Mouse (Mus musculus) Patski (cell line): ENCODE measurements around the gene Gcnt3. TPM values are rescaled to one million over a fixed set of nuclear protein-coding genes. Genes with fewer than 3 reads are reported as not detected.
A peak's percentile ranks its signal among the peaks of the same experiment; 100 is the strongest.
"Not testable (repeated sequence)": the region's sequence is repeated elsewhere in the genome, so short reads cannot be mapped to it uniquely, and the experiment has no call there.

Experiments used
- ATAC-seq: fragments of 100-300 bp; one replicate; pipeline ENCODE4 v1.8.0; 2021
- CTCF ChIA-PET: fragments of 350-600 bp; sonication (Branson Sonifier 250); formaldehyde crosslinking; loops from one replicate; lab custom pipeline; 2022; ENCODE audit warnings: inconsistent platforms; lab: Charles Lee
- POLR2A ChIA-PET: fragments of 350-600 bp; sonication (Branson Sonifier 250); formaldehyde crosslinking; loops from one replicate; lab custom pipeline; 2022; ENCODE audit warnings: antibody characterized with exemption, inconsistent platforms; lab: Charles Lee
- DNase-seq: peaks from one replicate; pipeline ENCODE4 v3.0.0-alpha.2; 2011; ENCODE audit warnings: low read depth, low spot score
- H3K27me3 ChIP-seq: fragments of 371-371 bp; one replicate; pipeline ENCODE4 v1.5.1; 2021
- CTCF ChIP-seq: fragments of 100-300 bp; IDR thresholded peaks from one replicate; pipeline ENCODE4 v1.5.1; 2021
- in situ Hi-C: fragments of 300-500 bp; cut with MboI; formaldehyde crosslinking; loops from 3 replicates; pipeline ENCODE4 v1.11.1; 2018; ENCODE audit warnings: low pct_unique_long_range_greater_than_20kb, mixed read lengths
- polyA plus RNA-seq: library from polyadenylated mRNA; unstranded; gene quantifications from one replicate; pipeline ENCODE4 v1.2.3, GENCODE M21; 2021

The Gcnt3 gene
- polyA plus RNA-seq, 1 experiment from 2014 or later = 0.17 TPM

DNA sequence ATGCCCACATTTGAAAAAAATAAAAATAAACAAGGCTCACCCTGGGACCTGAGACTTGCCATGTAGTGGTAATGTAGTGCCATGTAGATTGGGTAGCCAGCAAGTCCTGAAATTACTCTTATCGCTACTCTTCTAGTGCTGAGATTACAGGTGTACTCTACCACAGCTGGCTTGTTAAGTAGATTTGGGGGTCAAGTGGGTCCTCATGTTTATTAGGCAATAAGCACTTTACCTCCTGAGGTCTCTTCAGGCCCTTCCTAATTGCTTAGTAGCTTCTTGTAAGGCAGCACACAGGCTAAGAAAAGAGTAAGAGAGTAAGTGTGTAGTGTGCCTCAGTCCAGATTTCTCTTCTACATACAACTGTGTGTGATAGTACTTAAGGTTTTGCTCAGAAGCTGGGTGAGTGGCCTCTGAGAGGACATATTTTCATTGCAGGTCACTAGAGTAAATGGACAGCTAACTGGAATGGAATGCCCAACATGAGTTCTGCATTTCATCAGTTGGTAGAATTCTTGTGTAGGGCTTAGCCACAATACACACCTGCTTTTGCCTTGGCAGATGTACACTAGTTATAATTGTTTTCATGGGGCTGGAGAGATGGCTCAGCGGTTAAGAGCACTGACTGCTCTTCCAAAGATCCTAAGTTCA lies 12.4 kb downstream of the Gcnt3 start:
- ChIA-PET CTCF (interaction anchor here (1.2 to 4.0 kb wide), 3 partner anchors 18 to 55 kb away, joined by 3 to 14 read pairs (median 4); no protein-coding TSS in a partner anchor), POLR2A (interaction anchor here (1.0 kb wide), 1 partner anchor 12 kb away, joined by 3 read pairs; the partner anchor contains the start of gene Gtf2a2)
- no peak for TF ChIP-seq CTCF
- ATAC-seq = peak; percentile 60
- no peaks in the 10 kb centered on the region for H3K27me3 ChIP-seq
- DNase-seq = no peak
- in situ Hi-C loops = loop anchor here (5.0 kb wide), 1 partner anchor 52 kb away; no protein-coding TSS in a partner anchor

GRCm38 (mm10) chr9:70024648-70025047 lies 13.2 kb downstream of the Gcnt3 start:
- in situ Hi-C loops = loop anchor here (5.0 kb wide), 1 partner anchor 53 kb away; no protein-coding TSS in a partner anchor
- no peak for TF ChIP-seq CTCF

GRCm38 (mm10) chr9:70023615-70024014 lies 14.3 kb downstream of the Gcnt3 start:
- DNase-seq, POLR2A ChIA-PET, CTCF ChIA-PET, in situ Hi-C loops, ATAC-seq, H3K27me3 ChIP-seq: not testable (repeated sequence)

More at GRCm38 (mm10) chr9:70024648-70025047, 13.2 kb downstream of the Gcnt3 start:
- ATAC-seq (no peak), DNase-seq (no peak)
- POLR2A ChIA-PET = no interaction called here
- no peaks in the 10 kb centered on the region for H3K27me3 ChIP-seq
- CTCF ChIA-PET = interaction anchor here (1.2 to 4.0 kb wide), 2 partner anchors 19 to 56 kb away, joined by 3 to 14 read pairs; no protein-coding TSS in a partner anchor

DNA sequence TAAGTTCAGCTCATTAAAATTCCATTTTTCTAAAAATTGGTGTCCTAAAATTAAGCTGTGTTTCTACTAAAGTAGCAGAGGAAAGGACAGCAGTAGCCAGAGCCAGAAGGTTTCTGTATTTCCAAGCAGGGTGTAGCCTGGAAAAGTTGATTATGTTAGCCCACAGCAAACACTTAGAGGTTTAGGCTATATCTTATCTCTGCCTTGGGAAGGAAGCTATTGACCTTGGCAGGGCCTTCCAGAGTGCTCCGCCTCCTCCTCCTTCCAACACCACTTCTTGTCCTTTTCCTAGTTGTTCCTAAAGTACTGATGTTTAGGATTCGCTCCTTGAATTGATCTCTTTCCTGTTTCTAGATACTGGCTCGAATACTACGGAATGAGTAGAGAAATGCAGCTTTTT lies 15.8 kb downstream of the Gcnt3 start:
- no peak for TF ChIP-seq CTCF
- in situ Hi-C loops = no loop called here
- H3K27me3 ChIP-seq = no peaks in the 10 kb centered on the region
- ChIA-PET CTCF (interaction anchor here (0.8 to 5.5 kb wide), 5 partner anchors 11 to 58 kb away, joined by 3 to 41 read pairs (median 3); no protein-coding TSS in a partner anchor), POLR2A (interaction anchor here (0.6 to 1.1 kb wide), 2 partner anchors 9 to 23 kb away, joined by 3 to 4 read pairs; partner anchors contain the start of gene Gtf2a2)
- ATAC-seq (no peak), DNase-seq (no peak)

DNA sequence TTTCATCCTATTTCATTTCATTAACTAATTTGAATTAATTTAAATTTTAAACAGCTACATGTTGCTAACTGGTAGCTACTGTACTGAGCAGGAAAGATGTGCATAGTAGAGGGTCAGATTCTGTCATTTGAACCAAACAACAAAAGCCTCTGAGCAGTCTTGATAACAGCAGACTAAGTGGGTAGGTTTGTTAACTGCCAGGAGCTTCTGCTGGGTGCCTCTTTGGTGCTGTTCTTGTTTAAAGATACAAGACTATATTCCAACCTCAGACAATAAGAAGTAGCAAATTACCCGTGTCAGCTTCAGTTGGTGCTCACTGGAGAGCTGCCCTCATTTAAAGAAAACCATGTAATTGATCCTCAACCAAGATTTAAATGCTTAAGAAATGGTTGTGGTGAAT lies 16.3 kb downstream of the Gcnt3 start:
- DNase-seq (no peak), ATAC-seq (no peak)
- ChIA-PET POLR2A (interaction anchor here (0.6 to 1.1 kb wide), 2 partner anchors 9 to 23 kb away, joined by 3 to 4 read pairs; partner anchors contain the start of gene Gtf2a2), CTCF (interaction anchor here (0.8 to 5.5 kb wide), 5 partner anchors 11 to 59 kb away, joined by 3 to 41 read pairs (median 3); no protein-coding TSS in a partner anchor)
- no peaks in the 10 kb centered on the region for H3K27me3 ChIP-seq
- in situ Hi-C loops = no loop called here
- TF ChIP-seq CTCF = no peak

- no peak for ATAC-seq
- no peaks in the 10 kb centered on the region for H3K27me3 ChIP-seq
- TF ChIP-seq CTCF = peak; percentile 48
- in situ Hi-C loops = no loop called here
- POLR2A ChIA-PET = no interaction called here
- CTCF ChIA-PET = interaction anchor here (0.7 to 5.5 kb wide), 6 partner anchors 14 to 65 kb away, joined by 3 to 41 read pairs (median 9); no protein-coding TSS in a partner anchor
- peak; percentile 6 for DNase-seq
These were observed 19.0 kb downstream of the Gcnt3 start for GRCm38 (mm10) chr9:70018879-70019278.

DNA sequence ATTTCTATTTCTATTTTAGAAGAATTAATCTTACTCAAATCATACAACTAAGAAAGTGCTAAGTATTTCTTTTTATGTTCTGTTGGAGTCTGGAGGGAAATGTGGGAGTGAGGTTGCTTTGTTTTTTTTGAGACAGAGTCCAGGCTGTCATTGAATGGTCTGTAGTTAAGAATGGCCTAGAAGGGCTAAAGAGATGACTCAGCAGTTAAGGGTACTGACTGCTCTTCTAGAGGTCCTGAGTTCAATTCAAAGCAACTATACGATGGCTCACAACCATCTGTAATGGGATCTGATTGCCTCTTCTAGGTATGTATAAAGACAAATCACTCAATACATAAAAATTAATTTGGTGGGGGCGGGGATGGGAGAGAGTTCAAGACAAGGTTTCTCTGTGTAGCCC lies 22.3 kb downstream of the Gcnt3 start:
- H3K27me3 ChIP-seq = no peaks in the 10 kb centered on the region
- ATAC-seq (no peak), DNase-seq (no peak)
- in situ Hi-C loops = no loop called here
- POLR2A ChIA-PET = no interaction called here
- TF ChIP-seq CTCF = no peak
- CTCF ChIA-PET = no interaction called here

- POLR2A ChIA-PET = interaction anchor here (1.0 to 1.6 kb wide), 2 partner anchors 9 to 13 kb away, joined by 3 read pairs; no protein-coding TSS in a partner anchor
- ATAC-seq (peak; percentile 78), DNase-seq (no peak)
- no peak for TF ChIP-seq CTCF
- no peaks in the 10 kb centered on the region for H3K27me3 ChIP-seq
- CTCF ChIA-PET = interaction anchor here (0.8 to 1.5 kb wide), 4 partner anchors 17 to 85 kb away, joined by 3 to 6 read pairs (median 4); no protein-coding TSS in a partner anchor
- in situ Hi-C loops = no loop called here
These were observed 25.4 kb downstream of the Gcnt3 start, which contains the start of gene Gtf2a2 for GRCm38 (mm10) chr9:70012408-70012901. Gene Gtf2a2 (plus strand): TSS chr9:70012550.

DNA sequence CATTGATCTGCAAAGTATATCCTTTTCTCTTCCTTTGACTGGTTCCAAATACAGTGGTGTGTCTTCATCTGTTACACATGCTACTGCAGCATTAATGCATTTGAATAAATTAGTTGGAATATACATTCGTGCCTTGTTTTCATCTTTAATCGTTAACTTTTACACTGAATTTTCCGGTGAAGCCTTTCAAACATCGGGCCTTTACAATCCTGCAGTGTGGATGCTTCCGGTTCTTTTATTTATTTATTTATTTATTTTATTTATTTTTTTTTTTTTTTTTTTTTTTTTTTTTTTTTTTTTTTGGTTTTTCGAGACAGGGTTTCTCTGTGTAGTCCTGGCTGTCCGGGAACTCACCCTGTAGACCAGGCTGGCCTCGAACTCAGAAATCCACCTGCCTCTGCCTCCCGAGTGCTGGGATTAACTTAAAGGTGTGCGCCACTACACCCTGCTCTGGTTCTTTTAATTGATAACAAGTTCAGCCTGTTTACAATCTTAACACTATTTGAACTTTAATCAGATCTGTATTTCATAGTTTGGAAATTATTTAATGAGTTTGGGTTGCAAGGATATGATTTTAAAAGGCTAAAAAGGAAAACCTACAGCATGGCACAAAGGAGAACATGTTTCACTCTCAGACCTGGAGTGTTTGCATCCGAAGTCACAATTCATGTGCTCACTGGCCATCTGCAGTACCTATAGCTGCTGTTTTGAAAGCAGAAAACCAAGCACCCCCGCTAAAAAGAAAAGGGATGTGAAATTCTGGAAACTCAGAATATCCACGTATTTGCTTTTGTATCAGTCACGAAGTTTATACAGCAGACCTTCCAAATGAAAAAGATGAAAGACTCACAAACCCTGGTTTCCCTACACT lies 26.1 kb downstream of the Gcnt3 start:
- no peak for DNase-seq
- POLR2A ChIA-PET = interaction anchor here (1.0 kb wide), 1 partner anchor 10 kb away, joined by 3 read pairs; no protein-coding TSS in a partner anchor
- in situ Hi-C loops = no loop called here
- CTCF ChIA-PET = interaction anchor here (0.9 to 1.5 kb wide), 2 partner anchors 10 to 12 kb away, joined by 3 to 8 read pairs; no protein-coding TSS in a partner anchor
- no peak for ATAC-seq
- H3K27me3 ChIP-seq = no peaks in the 10 kb centered on the region
- no peak for TF ChIP-seq CTCF
